Mouse (Mus musculus) hindbrain, postnatal 0 days (tissue): ENCODE measurements around the gene Rhobtb3. TPM values are rescaled to one million over a fixed set of nuclear protein-coding genes. Genes with fewer than 3 reads are reported as not detected.

Source experiments
- ATAC-seq: fragments of 200-750 bp; cut with Nextera tagmentation; 2 replicates; pipeline ENCODE4 v1.8.0; 2017; ENCODE audit warnings: mild to moderate bottlenecking, moderate TSS enrichment, moderate library complexity
- DNase-seq: peaks from one replicate; pipeline ENCODE4 v3.0.0-alpha.2; 2015; ENCODE audit warnings: low spot score
- H3K27ac ChIP-seq: fragments of 300-500 bp; sonication (generic); 2 replicates; pipeline ENCODE4 v1.5.1; 2014; ENCODE audit warnings: mild to moderate bottlenecking
- H3K27me3 ChIP-seq: fragments of 300-500 bp; sonication (generic); 2 replicates; pipeline ENCODE4 v1.6.1; 2014; ENCODE audit warnings: low read length, mixed read lengths; ENCODE audit not compliant: insufficient read depth
- H3K36me3 ChIP-seq: fragments of 300-500 bp; sonication (generic); 2 replicates; pipeline ENCODE4 v1.6.1; 2014; ENCODE audit warnings: low read length, mixed read lengths; ENCODE audit not compliant: insufficient read depth
- H3K4me1 ChIP-seq: fragments of 300-500 bp; sonication (generic); 2 replicates; pipeline ENCODE4 v1.6.1; 2014; ENCODE audit warnings: antibody characterized with exemption, low read length, mixed read lengths; ENCODE audit not compliant: insufficient read depth
- H3K4me2 ChIP-seq: fragments of 300-500 bp; sonication (generic); 2 replicates; pipeline ENCODE4 v1.6.1; 2014; ENCODE audit warnings: low read depth, mild to moderate bottlenecking, low read length, moderate library complexity, mixed read lengths
- H3K4me3 ChIP-seq: fragments of 300-500 bp; sonication (generic); 2 replicates; pipeline ENCODE4 v1.5.1; 2014; ENCODE audit warnings: low read length
- H3K9ac ChIP-seq: fragments of 300-500 bp; sonication (generic); replicated peaks from 2 replicates; pipeline ENCODE4 v1.6.1; 2014; ENCODE audit warnings: mild to moderate bottlenecking, low read length, moderate library complexity, mixed read lengths
- H3K9me3 ChIP-seq: fragments of 300-500 bp; sonication (generic); 2 replicates; pipeline ENCODE4 v1.6.1; 2016; ENCODE audit warnings: low read length, mixed read lengths
- CTCF ChIP-seq: IDR thresholded peaks from 2 replicates; pipeline ENCODE4 v1.5.1; 2016; ENCODE audit warnings: antibody characterized with exemption, control low read depth, low read depth
- WGBS: fragments of 180-500 bp; shearing (Covaris S2); extraction: QIAGEN DNeasy Blood & Tissue Kit; methylation state at CpG from one replicate; pipeline ENCODE4 v1.1.7; 2014; 5-methylcytosine and 5-hydroxymethylcytosine counted together
- polyA plus RNA-seq: library from polyadenylated mRNA; unstranded; fragments of >200 nt; fragmentation: Nextera tagmentation; extraction: Ambion mirVana; gene quantifications from 2 replicates; pipeline ENCODE4 v1.2.1, GENCODE M21; 2015
- total RNA-seq: library from RNA; depleted of rRNA; stranded (reverse); fragments of >200 nt; gene quantifications from 2 replicates; pipeline ENCODE4 v1.2.3, GENCODE M21; 2014

Rhobtb3 gene
- total and polyA plus RNA-seq, 2 experiments from 2014 or later: 14.2 to 30.8 TPM

- Histone ChIP-seq H3K4me2 (no peak overlapping the region), H3K9ac (no peak overlapping the region), H3K4me3 (no peak overlapping the region), H3K36me3 (no peaks in the 10 kb centered on the region), H3K27me3 (no peaks in the 10 kb centered on the region), H3K4me1 (peaks cover 5% of the 10 kb centered on the region; the same call in 1 of the 2 replicates), H3K9me3 (no peaks in the 10 kb centered on the region), H3K27ac (no peak overlapping the region)
- WGBS: 79% methylated on average over 2 of the region's 2 CpGs
- ATAC-seq (no peak), DNase-seq (no peak)
- no peak for TF ChIP-seq CTCF
Observed at GRCm38 (mm10) chr13:75835461-75835860, 108.3 kb downstream of the Rhobtb3 start.

GRCm38 (mm10) chr13:75833499-75833898, 110.2 kb downstream of the Rhobtb3 start:
- Histone ChIP-seq H3K4me1 (no peaks in the 10 kb centered on the region), H3K36me3 (no peaks in the 10 kb centered on the region), H3K4me2 (no peak overlapping the region), H3K27ac (no peak overlapping the region), H3K27me3 (no peaks in the 10 kb centered on the region), H3K9me3 (no peaks in the 10 kb centered on the region), H3K4me3 (no peak overlapping the region), H3K9ac (no peak overlapping the region)
- DNase-seq: peak; percentile 78
- TF ChIP-seq CTCF: no peak
- no peak for ATAC-seq

- no peak for DNase-seq
- no peak for TF ChIP-seq CTCF
- Histone ChIP-seq H3K36me3 (no peaks in the 10 kb centered on the region), H3K27me3 (no peaks in the 10 kb centered on the region), H3K27ac (no peak overlapping the region), H3K4me3 (no peak overlapping the region), H3K9ac (no peak overlapping the region), H3K4me2 (no peak overlapping the region), H3K4me1 (no peaks in the 10 kb centered on the region), H3K9me3 (no peaks in the 10 kb centered on the region)
- ATAC-seq: no peak
Observed at GRCm38 (mm10) chr13:75832697-75833096, 111.0 kb downstream of the Rhobtb3 start.

- TF ChIP-seq CTCF: no peak
- Histone ChIP-seq H3K9me3 (no peaks in the 10 kb centered on the region), H3K4me1 (no peaks in the 10 kb centered on the region), H3K9ac (no peak overlapping the region), H3K27me3 (no peaks in the 10 kb centered on the region), H3K4me3 (no peak overlapping the region), H3K27ac (no peak overlapping the region), H3K4me2 (no peak overlapping the region), H3K36me3 (no peaks in the 10 kb centered on the region)
- WGBS: 73% methylated on average over 6 of the region's 6 CpGs
- no peak for DNase-seq
- ATAC-seq: no peak
Observed at GRCm38 (mm10) chr13:75831710-75832109, 112.0 kb downstream of the Rhobtb3 start.

- Histone ChIP-seq H3K4me3 (no peak overlapping the region), H3K9me3 (no peaks in the 10 kb centered on the region)
- WGBS: 97% methylated on average over 1 of the region's 1 CpGs
Observed at GRCm38 (mm10) chr13:75830708-75831107, 113.0 kb downstream of the Rhobtb3 start.

GRCm38 (mm10) chr13:75825388-75825787, 118.3 kb downstream of the Rhobtb3 start:
- no peak overlapping the region for H3K4me2 ChIP-seq
- no peaks in the 10 kb centered on the region for H3K9me3 ChIP-seq
- H3K36me3 ChIP-seq: no peaks in the 10 kb centered on the region
- TF ChIP-seq CTCF: no peak
- ATAC-seq (no peak), DNase-seq (no peak)
- no peak overlapping the region for H3K9ac ChIP-seq
- H3K27ac ChIP-seq: no peak overlapping the region
- 97% methylated on average over 1 of the region's 1 CpGs for WGBS
- H3K4me3 ChIP-seq: no peak overlapping the region
- no peaks in the 10 kb centered on the region for H3K27me3 ChIP-seq
- H3K4me1 ChIP-seq: no peaks in the 10 kb centered on the region

More at GRCm38 (mm10) chr13:75830708-75831107, 113.0 kb downstream of the Rhobtb3 start:
- Histone ChIP-seq H3K9ac (no peak overlapping the region), H3K27ac (no peak overlapping the region), H3K4me2 (no peak overlapping the region), H3K4me1 (no peaks in the 10 kb centered on the region), H3K36me3 (no peaks in the 10 kb centered on the region), H3K27me3 (no peaks in the 10 kb centered on the region)
- no peak for TF ChIP-seq CTCF
- DNase-seq (no peak), ATAC-seq (no peak)

GRCm38 (mm10) chr13:75824611-75825319, 119.0 kb downstream of the Rhobtb3 start:
- H3K4me3 ChIP-seq: no peak overlapping the region
- H3K9me3 ChIP-seq: no peaks in the 10 kb centered on the region
- TF ChIP-seq CTCF: no peak
- no peak for DNase-seq
- H3K36me3 ChIP-seq: no peaks in the 10 kb centered on the region
- WGBS: 84% methylated on average over 5 of the region's 5 CpGs
- no peak overlapping the region for H3K27ac ChIP-seq
- H3K4me2 ChIP-seq: no peak overlapping the region
- H3K4me1 ChIP-seq: no peaks in the 10 kb centered on the region
- ATAC-seq: no peak
- no peaks in the 10 kb centered on the region for H3K27me3 ChIP-seq
- no peak overlapping the region for H3K9ac ChIP-seq
